Mouse (Mus musculus) heart, adult 2 months (tissue): ENCODE data around the gene Tgm2.

ENCODE experiments used
- CTCF ChIP-seq: fragments of 200-600 bp; IDR thresholded peaks from 2 replicates; pipeline ENCODE4 v1.8.1; 2022; ENCODE audit warnings: antibody characterized with exemption, mild to moderate bottlenecking, moderate library complexity
- EP300 ChIP-seq: fragments of 200-500 bp; IDR thresholded peaks from 2 replicates; pipeline ENCODE4 v1.6.1; 2011; ENCODE audit warnings: low read depth, low read length, control low read depth; ENCODE audit not compliant: insufficient read depth
- POLR2A ChIP-seq: fragments of 200-500 bp; IDR thresholded peaks from 2 replicates; pipeline ENCODE4 v1.6.1; 2011; ENCODE audit warnings: mild to moderate bottlenecking, low read depth, low read length, control low read depth; ENCODE audit not compliant: insufficient read depth

DNA sequence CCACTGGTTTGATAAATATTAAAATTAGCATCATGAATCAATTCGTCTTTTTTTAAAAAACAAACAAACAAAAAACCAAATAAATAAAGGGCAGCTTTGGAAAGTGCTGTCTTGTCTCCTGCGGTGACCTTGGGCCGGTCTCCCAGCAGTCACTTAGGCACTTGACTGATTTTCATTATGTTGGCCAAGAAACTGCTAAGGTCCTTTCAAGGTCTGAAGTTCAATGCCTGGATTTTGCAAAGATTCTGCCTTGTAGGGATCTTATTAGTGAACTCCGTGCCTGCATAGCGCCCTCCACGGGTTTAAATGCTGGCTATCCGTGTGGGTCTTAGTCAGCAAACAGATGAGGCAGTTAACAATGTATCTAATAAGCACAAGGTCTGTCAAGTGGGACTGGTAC, 67.3 kb downstream of the Tgm2 start:
- TF ChIP-seq CTCF, result no peak
- no peak for TF ChIP-seq POLR2A
- no peak for TF ChIP-seq EP300
